8 mouse cellular contexts compared by ENCODE assay signal in the genomic region with DNA sequence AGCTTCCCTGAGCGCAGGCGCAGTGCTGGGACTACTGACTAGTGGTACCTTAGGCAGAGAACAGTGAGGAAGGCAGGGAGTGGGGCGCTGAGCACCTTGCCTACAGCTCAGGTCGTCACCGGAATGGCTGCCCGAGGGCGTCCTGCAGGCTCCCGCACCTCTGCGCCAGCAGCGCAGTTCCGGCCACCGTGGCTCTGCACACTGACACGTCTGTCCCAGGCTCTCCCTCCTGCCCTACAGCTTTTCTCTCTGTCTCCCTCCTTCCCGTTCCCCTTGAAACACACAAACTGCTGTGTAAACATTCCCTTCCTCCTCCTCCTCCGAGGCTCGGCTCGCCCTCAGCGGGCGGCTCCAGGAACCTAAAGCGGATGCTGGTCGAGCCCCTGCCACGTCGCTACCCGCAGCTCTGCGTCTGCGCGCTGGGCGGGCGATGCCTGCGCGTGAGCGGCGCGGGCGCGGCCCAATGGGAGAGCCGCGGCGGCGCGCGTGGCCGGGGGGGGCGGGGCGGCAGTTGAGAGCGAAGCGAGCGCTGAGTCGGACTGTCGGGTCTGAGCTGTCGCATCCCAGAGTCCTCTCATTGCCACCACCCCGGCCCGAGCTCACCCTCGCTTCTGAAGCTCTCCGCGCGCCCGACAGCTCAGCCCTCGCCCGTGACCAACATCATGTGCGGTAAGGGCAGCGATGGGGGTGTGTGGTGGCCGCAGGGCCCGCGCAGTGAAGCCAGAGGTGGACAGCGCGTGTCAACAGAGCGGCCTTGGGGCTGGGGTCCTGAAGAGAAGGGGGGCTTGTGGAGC. TPM values are rescaled to one million over a fixed set of nuclear protein-coding genes. Genes with fewer than 3 reads are reported as not detected.
DNase-seq lines count a peak whose midpoint lies in the region; ATAC-seq and TF ChIP-seq lines count a peak whose summit lies in the region.

TSS of gene Gfpt1 (plus strand) at position 510 of the 794 bp plus-strand sequence.

- WGBS in heart, embryonic 10.5 days: under 1% methylated on average over 68 of the region's 68 CpGs
- under 1% methylated on average over 68 of the region's 68 CpGs for whole genome bisulfite sequencing in kidney, embryonic 15.5 days

- H3K4me3 ChIP-seq in bone marrow macrophage, adult 2 months (ENCODE audit: insufficient read depth, low read length): peak within 1 kb of the TSS; percentile 80
- peak within 1 kb of the TSS; percentile 87 for H3K4me3 ChIP-seq in embryonic fibroblast, embryonic 13.5 days (ENCODE audit: insufficient read depth, low read length)
- peak within 1 kb of the TSS; percentile 85 for H3K4me3 ChIP-seq in heart, embryonic 10.5 days
- H3K4me3 ChIP-seq in kidney, embryonic 15.5 days (replicated peaks): peak within 1 kb of the TSS; percentile 74

- peaks cover 24% of the 10 kb centered on the region for H3K4me1 ChIP-seq in bone marrow macrophage, adult 2 months (ENCODE audit: control insufficient read depth, insufficient read depth, low read length)
- H3K4me1 ChIP-seq in embryonic fibroblast, embryonic 13.5 days (ENCODE audit: control insufficient read depth, insufficient read depth, low read length): peaks cover 2% of the 10 kb centered on the region
- H3K4me1 ChIP-seq in heart, embryonic 10.5 days: peaks cover 14% of the 10 kb centered on the region
- peaks cover 15% of the 10 kb centered on the region for H3K4me1 ChIP-seq in kidney, embryonic 15.5 days

- TF ChIP-seq CTCF in bone marrow macrophage, adult 2 months (IDR thresholded peaks at IDR 0.05; ENCODE audit: low read depth, low read length): no peak
- no peak for TF ChIP-seq CTCF in embryonic fibroblast, embryonic 13.5 days (IDR thresholded peaks at IDR 0.05; ENCODE audit: borderline replicate concordance, insufficient read depth, low read length)

- TF ChIP-seq POLR2A in bone marrow macrophage, adult 2 months (IDR thresholded peaks at IDR 0.05; ENCODE audit: borderline replicate concordance, low read depth, low read length): no peak
- TF ChIP-seq POLR2A in embryonic fibroblast, embryonic 13.5 days (IDR thresholded peaks at IDR 0.05; ENCODE audit: low read depth, low read length): peak; percentile 86

- H3K27me3 ChIP-seq in heart, embryonic 10.5 days (ENCODE audit: insufficient read depth, poor library complexity, severe bottlenecking): no peaks in the 10 kb centered on the region
- H3K27me3 ChIP-seq in kidney, embryonic 15.5 days: no peaks in the 10 kb centered on the region

- H3K36me3 ChIP-seq in heart, embryonic 10.5 days: peaks cover 5% of the 10 kb centered on the region
- H3K36me3 ChIP-seq in kidney, embryonic 15.5 days: peaks cover 4% of the 10 kb centered on the region; the same call in 1 of the 2 replicates

- H3K27ac ChIP-seq in bone marrow macrophage, adult 2 months (ENCODE audit: insufficient read depth, low read depth, low read length): peak within 1 kb of the TSS; percentile 79
- peak within 1 kb of the TSS; percentile 97 for H3K27ac ChIP-seq in embryonic fibroblast, embryonic 13.5 days (ENCODE audit: insufficient read depth, low read length)
- H3K27ac ChIP-seq in heart, embryonic 10.5 days: peak within 1 kb of the TSS; percentile 95
- H3K27ac ChIP-seq in kidney, embryonic 15.5 days: peak within 1 kb of the TSS; percentile 100

- peak; percentile 99 for ATAC-seq in kidney, embryonic 15.5 days (replicated peaks; ENCODE audit: low FRiP score)
- peak; percentile 80 for ATAC-seq in monocyte, adult 5-6 weeks (replicated peaks; ENCODE audit: insufficient number of reproducible peaks, low FRiP score, low TSS enrichment, poor library complexity, severe bottlenecking)

- H3K9me3 ChIP-seq in heart, embryonic 10.5 days: no peaks in the 10 kb centered on the region
- H3K9me3 ChIP-seq in kidney, embryonic 15.5 days (replicated peaks): no peaks in the 10 kb centered on the region

- peak within 1 kb of the TSS; percentile 89 for H3K9ac ChIP-seq in kidney, embryonic 15.5 days

- DNase-seq in A20 (ENCODE audit: low read depth, low spot score) (peak; percentile 96), liver (peak; percentile 96)
- peak; percentile 97 for DNase-seq in heart, embryonic 10.5 days (ENCODE audit: low spot score)
- peak; percentile 92 to 97 for DNase-seq in spleen, postnatal 4 days (ENCODE audit: low spot score in 2 of 2)

- H3K4me2 ChIP-seq in kidney, embryonic 15.5 days: peak within 1 kb of the TSS; percentile 83

RNA-seq across cellular contexts. Expression of gene Gfpt1, which starts in this region (rescaled TPM):
- polyA plus RNA-seq in bone marrow macrophage, adult 2 months (2012; ENCODE audit: insufficient read depth, insufficient read length, missing spikeins): 14.4 and 14.6 TPM in 2 replicates
- polyA plus RNA-seq in embryonic fibroblast, embryonic 13.5 days (2011; ENCODE audit: insufficient read length, low read depth, missing spikeins): 78.5 and 86.5 TPM in 2 replicates
- polyA plus RNA-seq in heart, embryonic 10.5 days (2016; fragmentation: Nextera tagmentation; extraction: Ambion mirVana): 15.8 and 18.6 TPM in 2 replicates
- polyA plus RNA-seq in kidney, embryonic 15.5 days (2015; fragmentation: Nextera tagmentation; extraction: Ambion mirVana): 19.8 and 22.0 TPM in 2 replicates
- total RNA-seq in monocyte, adult 5-6 weeks (2017): 109 to 144 TPM (median 109 TPM) in 3 replicates

Comparison
In these comparisons a context has a peak if more than half of its experiments do, and no peak if none do; other contexts are left out.
1. Peak in every context shown above with its lines: DNase-seq, ATAC-seq, H3K4me3 ChIP-seq and H3K27ac ChIP-seq.